Mouse (Mus musculus): ENCODE data around the gene Gla.

Gla gene

GRCm38 (mm10) chrX:134600659-134601379 is at the start of gene Gla, which contains the start of gene Hnrnph2:
Gene Gla (minus strand): TSS chrX:134601125.
Gene Hnrnph2 (plus strand): TSS chrX:134601179.
- DNase-seq: peak; percentile 82

- DNase-seq: peak; percentile 81
These were observed 47.2 kb upstream of the Gla start for GRCm38 (mm10) chrX:134648031-134648692.

- no peak for DNase-seq
These were observed 46.5 kb upstream of the Gla start for GRCm38 (mm10) chrX:134647421-134647820.

GRCm38 (mm10) chrX:134646338-134646737 is 45.4 kb upstream of the Gla start:
- DNase-seq: no peak

GRCm38 (mm10) chrX:134641000-134641760 is 40.3 kb upstream of the Gla start:
- no peak for DNase-seq

- no peak for DNase-seq
These were observed 34.9 kb upstream of the Gla start for GRCm38 (mm10) chrX:134635860-134636259.

- no peak for DNase-seq
These were observed 34.2 kb upstream of the Gla start for GRCm38 (mm10) chrX:134635111-134635510.

GRCm38 (mm10) chrX:134632710-134633109 is 31.8 kb upstream of the Gla start:
- DNase-seq: no peak

GRCm38 (mm10) chrX:134628200-134628599 is 27.3 kb upstream of the Gla start:
- DNase-seq: no peak

- no peak for DNase-seq
These were observed 22.4 kb upstream of the Gla start for GRCm38 (mm10) chrX:134623350-134623749.

GRCm38 (mm10) chrX:134621685-134622084 is 20.8 kb upstream of the Gla start:
- no peak for DNase-seq

- no peak for DNase-seq
These were observed 19.4 kb upstream of the Gla start for GRCm38 (mm10) chrX:134620254-134620865.

- no peak for DNase-seq
These were observed 18.8 kb upstream of the Gla start for GRCm38 (mm10) chrX:134619695-134620094.

GRCm38 (mm10) chrX:134614306-134614705 is 13.4 kb upstream of the Gla start:
- DNase-seq: peak; percentile 53

GRCm38 (mm10) chrX:134612285-134612959 is 11.5 kb upstream of the Gla start:
- peak; percentile 21 for DNase-seq

GRCm38 (mm10) chrX:134610984-134611383 is 10.1 kb upstream of the Gla start:
- DNase-seq: no peak

GRCm38 (mm10) chrX:134609472-134609871 is 8.5 kb upstream of the Gla start:
- peak; percentile 14 for DNase-seq

- DNase-seq: no peak
These were observed 625 bp upstream of the Gla start for GRCm38 (mm10) chrX:134601380-134602120.

- DNase-seq: no peak
These were observed 881 bp downstream of the Gla start for GRCm38 (mm10) chrX:134599922-134600565.

GRCm38 (mm10) chrX:134589836-134590235 is 11.1 kb downstream of the Gla start:
- DNase-seq: no peak

- DNase-seq: no peak
These were observed 11.9 kb downstream of the Gla start for GRCm38 (mm10) chrX:134588997-134589396.

Data from thymus, postnatal 4 days (tissue).